Mouse (Mus musculus) limb, embryonic 11.5 days (tissue): Measurements from ENCODE around the gene Xylt1. TPM values are rescaled to one million over a fixed set of nuclear protein-coding genes. Genes with fewer than 3 reads are reported as not detected.

Experiments
- ATAC-seq: fragments of 200-750 bp; cut with Nextera tagmentation; 2 replicates; pipeline ENCODE4 v1.8.0; 2017; ENCODE audit warnings: low read depth; ENCODE audit not compliant: insufficient number of reproducible peaks, low FRiP score, low TSS enrichment
- DNase-seq: peaks from one replicate; pipeline ENCODE4 v3.0.0-alpha.2; 2015; ENCODE audit warnings: low spot score
- H3K27ac ChIP-seq: fragments of 300-500 bp; sonication (generic); replicated peaks from 2 replicates; pipeline ENCODE4 v1.5.1; 2014; ENCODE audit warnings: low read depth, mild to moderate bottlenecking, low read length
- H3K27me3 ChIP-seq: fragments of 300-500 bp; sonication (generic); 2 replicates; pipeline ENCODE4 v1.6.1; 2014; ENCODE audit warnings: mild to moderate bottlenecking, low read length, mixed read lengths; ENCODE audit not compliant: control insufficient read depth, insufficient read depth
- H3K36me3 ChIP-seq: fragments of 300-500 bp; sonication (generic); 2 replicates; pipeline ENCODE4 v1.6.1; 2014; ENCODE audit warnings: mild to moderate bottlenecking, low read length, moderate library complexity, mixed read lengths; ENCODE audit not compliant: control insufficient read depth, insufficient read depth
- H3K4me1 ChIP-seq: fragments of 300-500 bp; sonication (generic); 2 replicates; pipeline ENCODE4 v1.6.1; 2014; ENCODE audit warnings: low read length, mixed read lengths; ENCODE audit not compliant: control insufficient read depth, insufficient read depth
- H3K4me2 ChIP-seq: fragments of 300-500 bp; sonication (generic); 2 replicates; pipeline ENCODE4 v1.6.1; 2014; ENCODE audit warnings: low read depth, mild to moderate bottlenecking, moderate library complexity; ENCODE audit not compliant: severe bottlenecking
- H3K4me3 ChIP-seq: fragments of 300-500 bp; sonication (generic); 2 replicates; pipeline ENCODE4 v1.5.1; 2014; ENCODE audit warnings: low read depth, low read length
- H3K9ac ChIP-seq: fragments of 300-500 bp; sonication (generic); 2 replicates; pipeline ENCODE4 v1.6.1; 2014; ENCODE audit warnings: mild to moderate bottlenecking, low read length
- H3K9me3 ChIP-seq: fragments of 300-500 bp; sonication (generic); 2 replicates; pipeline ENCODE4 v1.6.1; 2016; ENCODE audit warnings: low read length; ENCODE audit not compliant: control insufficient read depth
- WGBS: fragments of 180-500 bp; shearing (Covaris S2); extraction: QIAGEN DNeasy Blood & Tissue Kit; methylation state at CpG from one replicate; pipeline ENCODE4 v1.1.7; 2014; 5-methylcytosine and 5-hydroxymethylcytosine counted together
- polyA plus RNA-seq: library from polyadenylated mRNA; unstranded; fragments of >200 nt; fragmentation: Nextera tagmentation; extraction: Ambion mirVana; gene quantifications from 2 replicates; pipeline ENCODE4 v1.2.1, GENCODE M21; 2014

Xylt1 gene
- polyA plus RNA-seq, 1 experiment from 2014 or later: 1.4 TPM

- H3K27ac ChIP-seq: no peak overlapping the region
- ATAC-seq (no peak), DNase-seq (no peak)
- no peak overlapping the region for H3K4me3 ChIP-seq
- H3K27me3 ChIP-seq: no peaks in the 10 kb centered on the region
- no peak overlapping the region for H3K4me2 ChIP-seq
- no peaks in the 10 kb centered on the region for H3K36me3 ChIP-seq
- no peaks in the 10 kb centered on the region for H3K9me3 ChIP-seq
- whole genome bisulfite sequencing: 70% methylated on average over 2 of the region's 2 CpGs
- no peak overlapping the region for H3K9ac ChIP-seq
- H3K4me1 ChIP-seq: no peaks in the 10 kb centered on the region
Measured at GRCm38 (mm10) chr7:117512301-117512700, 131.5 kb downstream of the Xylt1 start.

GRCm38 (mm10) chr7:117515794-117516193, 135.0 kb downstream of the Xylt1 start:
- Histone ChIP-seq H3K4me2 (no peak overlapping the region), H3K27me3 (no peaks in the 10 kb centered on the region), H3K9me3 (no peaks in the 10 kb centered on the region), H3K27ac (no peak overlapping the region), H3K9ac (no peak overlapping the region), H3K36me3 (no peaks in the 10 kb centered on the region), H3K4me1 (no peaks in the 10 kb centered on the region), H3K4me3 (no peak overlapping the region)
- DNase-seq (no peak), ATAC-seq (no peak)
- WGBS: 75% methylated on average over 1 of the region's 1 CpGs

- no peak for DNase-seq
- no peak for ATAC-seq
Measured at GRCm38 (mm10) chr7:117516896-117517295, 136.1 kb downstream of the Xylt1 start.

GRCm38 (mm10) chr7:117521369-117521768, 140.6 kb downstream of the Xylt1 start:
- no peak for DNase-seq
- no peaks in the 10 kb centered on the region for H3K36me3 ChIP-seq
- ATAC-seq: no peak
- H3K4me1 ChIP-seq: peaks cover 8% of the 10 kb centered on the region
- no peaks in the 10 kb centered on the region for H3K9me3 ChIP-seq
- no peak overlapping the region for H3K27ac ChIP-seq
- no peaks in the 10 kb centered on the region for H3K27me3 ChIP-seq
- no peak overlapping the region for H3K4me3 ChIP-seq
- no peak overlapping the region for H3K4me2 ChIP-seq
- H3K9ac ChIP-seq: no peak overlapping the region

More at GRCm38 (mm10) chr7:117516896-117517295, 136.1 kb downstream of the Xylt1 start:
- Histone ChIP-seq H3K36me3 (no peaks in the 10 kb centered on the region), H3K27ac (no peak overlapping the region), H3K4me2 (no peak overlapping the region), H3K4me1 (peaks cover under 1% of the 10 kb centered on the region; the same call in 1 of the 2 replicates), H3K27me3 (no peaks in the 10 kb centered on the region), H3K9ac (no peak overlapping the region), H3K4me3 (no peak overlapping the region), H3K9me3 (no peaks in the 10 kb centered on the region)
- WGBS: 61% methylated on average over 4 of the region's 4 CpGs

- WGBS: 30% methylated on average over 4 of the region's 4 CpGs
- no peaks in the 10 kb centered on the region for H3K27me3 ChIP-seq
Measured at GRCm38 (mm10) chr7:117522092-117522635, 141.4 kb downstream of the Xylt1 start.

GRCm38 (mm10) chr7:117524430-117525214, 143.8 kb downstream of the Xylt1 start:
- 36% methylated on average over 7 of the region's 7 CpGs for WGBS
- Histone ChIP-seq H3K4me1 (peaks cover 8% of the 10 kb centered on the region), H3K27me3 (no peaks in the 10 kb centered on the region), H3K27ac (no peak overlapping the region), H3K4me2 (no peak overlapping the region), H3K9me3 (no peaks in the 10 kb centered on the region), H3K36me3 (no peaks in the 10 kb centered on the region), H3K9ac (no peak overlapping the region), H3K4me3 (no peak overlapping the region)
- DNase-seq: no peak
- ATAC-seq: no peak

More at GRCm38 (mm10) chr7:117522092-117522635, 141.4 kb downstream of the Xylt1 start:
- Histone ChIP-seq H3K4me1 (peaks cover 8% of the 10 kb centered on the region), H3K36me3 (no peaks in the 10 kb centered on the region), H3K4me3 (no peak overlapping the region), H3K27ac (no peak overlapping the region), H3K4me2 (no peak overlapping the region), H3K9me3 (no peaks in the 10 kb centered on the region), H3K9ac (no peak overlapping the region)
- no peak for DNase-seq
- ATAC-seq: no peak

GRCm38 (mm10) chr7:117525678-117526077, 144.9 kb downstream of the Xylt1 start:
- ATAC-seq (no peak), DNase-seq (no peak)
- Histone ChIP-seq H3K36me3 (no peaks in the 10 kb centered on the region), H3K27ac (no peak overlapping the region), H3K9me3 (no peaks in the 10 kb centered on the region), H3K4me1 (peaks cover 8% of the 10 kb centered on the region), H3K9ac (no peak overlapping the region), H3K4me3 (no peak overlapping the region), H3K4me2 (no peak overlapping the region), H3K27me3 (no peaks in the 10 kb centered on the region)
- 84% methylated on average over 5 of the region's 5 CpGs for WGBS

- 84% methylated on average over 3 of the region's 3 CpGs for WGBS
- Histone ChIP-seq H3K27me3 (no peaks in the 10 kb centered on the region), H3K4me3 (no peak overlapping the region), H3K9me3 (no peaks in the 10 kb centered on the region), H3K4me1 (peaks cover 8% of the 10 kb centered on the region), H3K9ac (no peak overlapping the region), H3K4me2 (no peak overlapping the region), H3K27ac (no peak overlapping the region), H3K36me3 (no peaks in the 10 kb centered on the region)
- no peak for DNase-seq
- ATAC-seq: no peak
Measured at GRCm38 (mm10) chr7:117526570-117526969, 145.8 kb downstream of the Xylt1 start.
